Mouse (Mus musculus) heart, adult 8-10 months (tissue): ENCODE measurements around the gene Sprr2a2. TPM values are rescaled to one million over a fixed set of nuclear protein-coding genes. Genes with fewer than 3 reads are reported as not detected.
"Not testable (repeated sequence)": the region's sequence is repeated elsewhere in the genome, so short reads cannot be mapped to it uniquely, and the experiment has no call there.

Experiments
- DNase-seq: peaks from one replicate; pipeline ENCODE4 v3.0.0; 2022; ENCODE audit warnings: low spot score
- total RNA-seq, 4 experiments: library from RNA; stranded (reverse); gene quantifications; 2 replicates each; pipeline ENCODE4 v1.2.4; 2022

Sprr2a2 gene
- total RNA-seq, 4 experiments from 2014 or later: 0.80 to 2.0 TPM; not detected in 2

DNA sequence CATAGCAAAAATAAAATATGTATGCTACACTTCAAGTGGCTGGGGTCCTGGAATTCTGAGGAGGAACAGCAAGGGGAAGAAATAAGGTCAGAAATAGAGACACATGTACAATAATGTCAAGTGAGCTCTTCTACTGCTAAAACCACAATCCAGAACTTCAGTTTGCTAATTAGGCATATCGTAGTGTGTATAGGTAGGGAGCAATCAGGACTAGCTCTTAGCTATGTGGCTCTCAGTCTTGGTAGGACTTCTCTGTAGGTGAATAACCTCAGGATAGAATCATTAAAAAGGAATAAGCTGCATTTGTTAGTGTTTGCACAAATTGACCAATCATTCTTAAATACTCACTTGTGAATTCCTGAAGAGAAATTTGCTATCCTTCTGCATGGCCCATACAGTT lies 58.3 kb downstream of the Sprr2a2 start:
- DNase-seq: not testable (repeated sequence)

DNA sequence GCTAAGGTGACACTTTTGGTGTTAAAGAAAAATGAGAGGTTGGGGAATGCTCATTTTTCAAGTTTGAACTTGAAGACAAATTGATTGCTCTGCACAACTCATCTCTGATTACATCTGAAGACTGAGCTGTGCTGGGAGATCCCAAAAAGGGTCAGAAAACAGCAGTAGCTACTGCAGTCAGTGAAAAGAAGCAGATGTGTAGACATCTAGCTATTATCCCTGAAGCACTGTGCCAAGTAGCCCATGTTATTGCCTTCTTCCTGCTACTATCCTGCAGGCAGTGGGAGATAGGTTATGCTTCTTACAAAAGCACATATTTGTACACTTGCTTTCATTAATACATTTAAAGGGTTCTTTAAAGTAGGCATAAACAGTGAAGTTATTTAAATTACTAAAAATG lies 63.9 kb downstream of the Sprr2a2 start:
- DNase-seq: not testable (repeated sequence)

DNA sequence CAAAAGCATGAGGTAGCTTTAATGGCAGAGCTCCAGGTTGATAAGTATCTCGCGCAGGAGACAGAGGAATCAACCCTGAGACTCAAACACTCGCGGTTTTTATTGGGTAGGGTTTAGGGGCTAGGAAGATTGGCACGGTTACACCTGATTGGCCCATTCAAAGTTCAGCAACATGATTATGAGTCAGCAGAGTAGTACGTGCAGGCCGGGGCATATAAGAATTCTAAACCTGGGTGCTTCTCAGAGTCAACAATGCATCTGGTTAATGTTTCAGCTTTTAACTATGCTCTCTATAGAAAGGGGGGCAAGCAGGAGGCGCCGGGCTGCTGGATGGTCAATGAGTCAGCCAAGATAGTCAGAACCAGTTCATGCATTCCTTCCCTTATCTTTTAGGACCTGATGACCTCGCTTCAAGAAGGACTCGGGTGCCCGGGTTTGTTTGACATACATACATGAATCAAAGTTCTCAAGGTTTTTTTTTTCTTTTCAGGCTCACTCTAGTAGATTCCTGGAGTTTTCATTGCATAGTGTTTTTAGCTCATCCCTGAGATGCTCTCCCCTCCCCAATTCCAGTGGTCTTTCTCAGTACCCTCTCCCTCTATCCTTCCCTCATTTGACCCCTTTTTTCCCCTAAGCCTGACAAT lies 65.4 kb downstream of the Sprr2a2 start:
- DNase-seq: not testable (repeated sequence)

DNA sequence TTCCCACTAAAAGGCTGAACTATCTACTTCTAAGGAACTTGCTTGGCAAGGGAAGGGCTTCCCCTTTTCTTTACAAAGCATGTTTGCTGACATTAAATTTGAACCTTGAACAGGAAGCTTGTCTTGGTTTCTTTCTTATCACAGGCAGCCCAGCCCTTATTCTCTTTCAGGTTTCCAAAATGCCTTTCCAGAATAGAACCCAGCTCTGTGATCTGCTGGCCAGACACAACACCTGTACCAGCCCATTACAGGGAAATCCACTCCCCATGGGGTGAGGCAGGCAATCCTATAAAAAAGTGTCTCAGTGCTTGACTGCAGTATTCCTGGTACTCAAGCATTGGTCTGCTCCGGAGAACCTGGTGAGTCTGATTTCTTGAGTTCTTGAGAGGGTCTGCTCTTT lies 69.4 kb downstream of the Sprr2a2 start, which contains the start of gene Sprr2a3:
Gene Sprr2a3 (plus strand): TSS at position 317 of the 400 bp plus-strand sequence.
- DNase-seq: not testable (repeated sequence)

DNA sequence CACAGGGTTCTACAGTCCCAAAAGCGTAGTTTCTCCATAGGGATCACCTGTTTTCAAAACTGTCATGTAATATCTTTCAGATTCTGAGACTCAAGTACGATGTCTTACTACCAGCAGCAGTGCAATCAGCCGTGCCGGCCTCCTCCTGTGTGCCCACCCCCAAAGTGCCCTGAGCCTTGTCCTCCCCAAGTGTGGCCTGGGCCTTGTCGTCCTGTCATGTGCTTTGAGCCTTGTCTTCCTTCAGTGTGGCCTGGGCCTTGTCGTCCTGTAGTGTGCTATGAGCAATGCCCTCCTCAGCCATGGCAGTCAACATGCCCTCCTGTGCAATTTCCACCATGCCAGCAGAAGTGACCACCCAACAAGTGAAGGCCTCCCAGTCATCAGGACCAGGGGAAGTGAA lies 72.8 kb downstream of the Sprr2a2 start:
- not testable (repeated sequence) for DNase-seq

Other genes starting within 250 kb of the Sprr2a2 start
- gene Pglyrp3, start 201.3 kb upstream of the Sprr2a2 start, total RNA-seq: not detected
- gene Lor, start 132.8 kb upstream of the Sprr2a2 start, total RNA-seq: not detected
- gene Prr9, start 92.0 kb upstream of the Sprr2a2 start, total RNA-seq: not detected
- gene Lelp1, start 73.2 kb upstream of the Sprr2a2 start, total RNA-seq: not detected
- not detected for gene Sprr2a1, start 121 bp upstream of the Sprr2a2 start, total RNA-seq
- not detected for gene Sprr2a3, start 69.5 kb downstream of the Sprr2a2 start, total RNA-seq
- gene Sprr2b, start 100.7 kb downstream of the Sprr2a2 start, total RNA-seq: not detected
- gene Sprr2d, start 123.2 kb downstream of the Sprr2a2 start, total RNA-seq: not detected
- gene Sprr2e, start 136.2 kb downstream of the Sprr2a2 start, total RNA-seq: not detected
- gene Sprr2f, start 149.3 kb downstream of the Sprr2a2 start, total RNA-seq: not detected
- not detected for gene Sprr2h, start 169.8 kb downstream of the Sprr2a2 start, total RNA-seq
- not detected for gene Sprr2i, start 192.1 kb downstream of the Sprr2a2 start, total RNA-seq
- gene Sprr2j-ps, start 202.2 kb downstream of the Sprr2a2 start, total RNA-seq: not detected
- gene Gm9774, start 213.5 kb downstream of the Sprr2a2 start, total RNA-seq: 1 to 10 TPM in 3 of 4 experiments, not detected in 1; 1.4 to 3.1 (median 2.9) TPM
- not detected for gene Sprr2k, start 216.7 kb downstream of the Sprr2a2 start, total RNA-seq
- gene Sprr1b, start 222.9 kb downstream of the Sprr2a2 start, total RNA-seq: not detected
- gene Sprr3, start 242.8 kb downstream of the Sprr2a2 start, total RNA-seq: not detected